Mouse (Mus musculus) hindbrain, postnatal 0 days (tissue): ENCODE measurements at regions not wholly inside any gene's neighbourhood (a gene's known extent, or its start where the extent isn't known, plus 50 kb on each side); places are given as distances from the start of the nearest gene placed in this dataset.
"Not testable (repeated sequence)": the region's sequence is repeated elsewhere in the genome, so short reads cannot be mapped to it uniquely, and the experiment has no call there.

ENCODE experiments used
- ATAC-seq: fragments of 200-750 bp; cut with Nextera tagmentation; 2 replicates; pipeline ENCODE4 v1.8.0; 2017; ENCODE audit warnings: mild to moderate bottlenecking, moderate TSS enrichment, moderate library complexity
- DNase-seq: peaks from one replicate; pipeline ENCODE4 v3.0.0-alpha.2; 2015; ENCODE audit warnings: low spot score
- H3K27ac ChIP-seq: fragments of 300-500 bp; sonication (generic); 2 replicates; pipeline ENCODE4 v1.5.1; 2014; ENCODE audit warnings: mild to moderate bottlenecking
- H3K27me3 ChIP-seq: fragments of 300-500 bp; sonication (generic); 2 replicates; pipeline ENCODE4 v1.6.1; 2014; ENCODE audit warnings: low read length, mixed read lengths; ENCODE audit not compliant: insufficient read depth
- H3K36me3 ChIP-seq: fragments of 300-500 bp; sonication (generic); 2 replicates; pipeline ENCODE4 v1.6.1; 2014; ENCODE audit warnings: low read length, mixed read lengths; ENCODE audit not compliant: insufficient read depth
- H3K4me1 ChIP-seq: fragments of 300-500 bp; sonication (generic); 2 replicates; pipeline ENCODE4 v1.6.1; 2014; ENCODE audit warnings: antibody characterized with exemption, low read length, mixed read lengths; ENCODE audit not compliant: insufficient read depth
- H3K4me2 ChIP-seq: fragments of 300-500 bp; sonication (generic); 2 replicates; pipeline ENCODE4 v1.6.1; 2014; ENCODE audit warnings: low read depth, mild to moderate bottlenecking, low read length, moderate library complexity, mixed read lengths
- H3K4me3 ChIP-seq: fragments of 300-500 bp; sonication (generic); 2 replicates; pipeline ENCODE4 v1.5.1; 2014; ENCODE audit warnings: low read length
- H3K9ac ChIP-seq: fragments of 300-500 bp; sonication (generic); replicated peaks from 2 replicates; pipeline ENCODE4 v1.6.1; 2014; ENCODE audit warnings: mild to moderate bottlenecking, low read length, moderate library complexity, mixed read lengths
- H3K9me3 ChIP-seq: fragments of 300-500 bp; sonication (generic); 2 replicates; pipeline ENCODE4 v1.6.1; 2016; ENCODE audit warnings: low read length, mixed read lengths
- WGBS: fragments of 180-500 bp; shearing (Covaris S2); extraction: QIAGEN DNeasy Blood & Tissue Kit; methylation state at CpG from one replicate; pipeline ENCODE4 v1.1.7; 2014; 5-methylcytosine and 5-hydroxymethylcytosine counted together
- microRNA-seq, 2 experiments: library from miRNA; unstranded; fragments of <30 nt; microRNA quantifications; one replicate each; pipeline ENCODE4; 2016

GRCm38 (mm10) chr8:71195006-71195722, 77.3 kb upstream of the Myo9b start:
- H3K27me3 ChIP-seq, DNase-seq, H3K36me3 ChIP-seq, H3K4me1 ChIP-seq, ATAC-seq, H3K9me3 ChIP-seq, H3K4me3 ChIP-seq, H3K9ac ChIP-seq, H3K27ac ChIP-seq, H3K4me2 ChIP-seq: not testable (repeated sequence)
- 77% methylated on average over 9 of the region's 9 CpGs for WGBS

Small RNAs in the stretch of these regions (microRNA-seq; reads per million reads assigned to microRNA genes)
- gene Gm27628 = 0 reads per million in 2 experiments
